Mouse (Mus musculus): ENCODE data around the gene Tbck. TPM values are rescaled to one million over a fixed set of nuclear protein-coding genes. Genes with fewer than 3 reads are reported as not detected.

The Tbck gene
- polyA plus RNA-seq, 1 experiment from 2014 or later = 23.1 TPM

- no peak overlapping the region for H3K9ac ChIP-seq (ENCODE audit: low read length)
- no peaks in the 10 kb centered on the region; the same call in 1 of the 2 replicates for H3K4me1 ChIP-seq (ENCODE audit: control insufficient read depth, insufficient read depth, low read length)
- 88% methylated on average over 2 of the region's 2 CpGs for WGBS
- no peaks in the 10 kb centered on the region for H3K27me3 ChIP-seq (ENCODE audit: control insufficient read depth, insufficient read depth, low read length)
- H3K27ac ChIP-seq (ENCODE audit: low read depth, low read length) = no peak overlapping the region
- H3K4me3 ChIP-seq (ENCODE audit: low read depth, low read length) = no peak overlapping the region
- ATAC-seq (ENCODE audit: low FRiP score) (no peak), DNase-seq (ENCODE audit: low spot score, missing footprints) (no peak)
- H3K36me3 ChIP-seq (ENCODE audit: control insufficient read depth, insufficient read depth, low read length) = peaks cover 4% of the 10 kb centered on the region; the same call in 1 of the 2 replicates
- H3K4me2 ChIP-seq = no peak overlapping the region
- H3K9me3 ChIP-seq (ENCODE audit: control insufficient read depth, low read length) = no peaks in the 10 kb centered on the region
These were observed 6.5 kb upstream of the Tbck start for GRCm38 (mm10) chr3:132677494-132677893.

- Histone ChIP-seq H3K4me2 (peak within 1 kb of the TSS; percentile 71), H3K9me3 (ENCODE audit: control insufficient read depth, low read length) (no peaks in the 10 kb centered on the region), H3K9ac (ENCODE audit: low read length) (peak within 1 kb of the TSS; percentile 83), H3K36me3 (ENCODE audit: control insufficient read depth, insufficient read depth, low read length) (no peaks in the 10 kb centered on the region), H3K27me3 (ENCODE audit: control insufficient read depth, insufficient read depth, low read length) (no peaks in the 10 kb centered on the region), H3K27ac (ENCODE audit: low read depth, low read length) (peak within 1 kb of the TSS; percentile 76), H3K4me1 (ENCODE audit: control insufficient read depth, insufficient read depth, low read length) (peaks cover 8% of the 10 kb centered on the region), H3K4me3 (ENCODE audit: low read depth, low read length) (peak within 1 kb of the TSS; percentile 83)
- WGBS = 2% methylated on average over 27 of the region's 27 CpGs
- ATAC-seq (ENCODE audit: low FRiP score) = no peak
- DNase-seq (ENCODE audit: low spot score, missing footprints) = peak; percentile 84
These were observed 436 bp downstream of the Tbck start, which contains the start of gene Aimp1 for GRCm38 (mm10) chr3:132684231-132684928. TSS of gene Aimp1 (minus strand) at chr3:132684370.

- Histone ChIP-seq H3K4me1 (ENCODE audit: control insufficient read depth, insufficient read depth, low read length) (no peaks in the 10 kb centered on the region; the same call in 1 of the 2 replicates), H3K27ac (ENCODE audit: low read depth, low read length) (no peak overlapping the region), H3K36me3 (ENCODE audit: control insufficient read depth, insufficient read depth, low read length) (no peaks in the 10 kb centered on the region), H3K9ac (ENCODE audit: low read length) (no peak overlapping the region), H3K4me3 (ENCODE audit: low read depth, low read length) (no peak overlapping the region), H3K4me2 (no peak overlapping the region), H3K27me3 (ENCODE audit: control insufficient read depth, insufficient read depth, low read length) (no peaks in the 10 kb centered on the region), H3K9me3 (ENCODE audit: control insufficient read depth, low read length) (no peaks in the 10 kb centered on the region)
- no peak for DNase-seq (ENCODE audit: low spot score, missing footprints)
- WGBS = 72% methylated on average over 3 of the region's 3 CpGs
- no peak; the same call in 1 of the 2 replicates for ATAC-seq (ENCODE audit: low FRiP score)
These were observed 17.4 kb downstream of the Tbck start for GRCm38 (mm10) chr3:132701368-132701767.

GRCm38 (mm10) chr3:132704216-132704615 is 20.3 kb downstream of the Tbck start:
- Histone ChIP-seq H3K4me1 (ENCODE audit: control insufficient read depth, insufficient read depth, low read length) (no peaks in the 10 kb centered on the region; the same call in 1 of the 2 replicates), H3K36me3 (ENCODE audit: control insufficient read depth, insufficient read depth, low read length) (no peaks in the 10 kb centered on the region), H3K4me2 (no peak overlapping the region), H3K9ac (ENCODE audit: low read length) (no peak overlapping the region), H3K27me3 (ENCODE audit: control insufficient read depth, insufficient read depth, low read length) (no peaks in the 10 kb centered on the region), H3K9me3 (ENCODE audit: control insufficient read depth, low read length) (no peaks in the 10 kb centered on the region), H3K4me3 (ENCODE audit: low read depth, low read length) (no peak overlapping the region), H3K27ac (ENCODE audit: low read depth, low read length) (no peak overlapping the region)
- DNase-seq (ENCODE audit: low spot score, missing footprints) = no peak
- WGBS = 80% methylated on average over 3 of the region's 3 CpGs
- no peak for ATAC-seq (ENCODE audit: low FRiP score)

- Histone ChIP-seq H3K4me2 (no peak overlapping the region), H3K9me3 (ENCODE audit: control insufficient read depth, low read length) (no peaks in the 10 kb centered on the region), H3K4me1 (ENCODE audit: control insufficient read depth, insufficient read depth, low read length) (no peaks in the 10 kb centered on the region), H3K27me3 (ENCODE audit: control insufficient read depth, insufficient read depth, low read length) (no peaks in the 10 kb centered on the region), H3K4me3 (ENCODE audit: low read depth, low read length) (no peak overlapping the region), H3K9ac (ENCODE audit: low read length) (no peak overlapping the region), H3K36me3 (ENCODE audit: control insufficient read depth, insufficient read depth, low read length) (no peaks in the 10 kb centered on the region), H3K27ac (ENCODE audit: low read depth, low read length) (no peak overlapping the region)
- ATAC-seq (ENCODE audit: low FRiP score) (no peak), DNase-seq (ENCODE audit: low spot score, missing footprints) (no peak)
- WGBS = 76% methylated on average over 4 of the region's 4 CpGs
These were observed 23.0 kb downstream of the Tbck start for GRCm38 (mm10) chr3:132706977-132707376.

GRCm38 (mm10) chr3:132713913-132714312 is 30.0 kb downstream of the Tbck start:
- no peaks in the 10 kb centered on the region for H3K36me3 ChIP-seq (ENCODE audit: control insufficient read depth, insufficient read depth, low read length)
- DNase-seq (ENCODE audit: low spot score, missing footprints) = no peak
- H3K4me1 ChIP-seq (ENCODE audit: control insufficient read depth, insufficient read depth, low read length) = no peaks in the 10 kb centered on the region

GRCm38 (mm10) chr3:132717316-132717715 is 33.4 kb downstream of the Tbck start:
- DNase-seq (ENCODE audit: low spot score, missing footprints) = no peak

More at GRCm38 (mm10) chr3:132713913-132714312, 30.0 kb downstream of the Tbck start:
- Histone ChIP-seq H3K9ac (ENCODE audit: low read length) (no peak overlapping the region), H3K4me3 (ENCODE audit: low read depth, low read length) (no peak overlapping the region), H3K27ac (ENCODE audit: low read depth, low read length) (no peak overlapping the region), H3K9me3 (ENCODE audit: control insufficient read depth, low read length) (no peaks in the 10 kb centered on the region), H3K4me2 (no peak overlapping the region), H3K27me3 (ENCODE audit: control insufficient read depth, insufficient read depth, low read length) (no peaks in the 10 kb centered on the region)
- no peak for ATAC-seq (ENCODE audit: low FRiP score)
- WGBS = 87% methylated on average over 5 of the region's 5 CpGs

GRCm38 (mm10) chr3:132724326-132724725 is 40.4 kb downstream of the Tbck start:
- Histone ChIP-seq H3K4me1 (ENCODE audit: control insufficient read depth, insufficient read depth, low read length) (no peaks in the 10 kb centered on the region), H3K36me3 (ENCODE audit: control insufficient read depth, insufficient read depth, low read length) (no peaks in the 10 kb centered on the region), H3K9ac (ENCODE audit: low read length) (no peak overlapping the region), H3K4me3 (ENCODE audit: low read depth, low read length) (no peak overlapping the region), H3K27me3 (ENCODE audit: control insufficient read depth, insufficient read depth, low read length) (no peaks in the 10 kb centered on the region), H3K9me3 (ENCODE audit: control insufficient read depth, low read length) (no peaks in the 10 kb centered on the region), H3K4me2 (no peak overlapping the region), H3K27ac (ENCODE audit: low read depth, low read length) (no peak overlapping the region)
- 95% methylated on average over 3 of the region's 3 CpGs for WGBS
- ATAC-seq (ENCODE audit: low FRiP score) (no peak), DNase-seq (ENCODE audit: low spot score, missing footprints) (no peak)

More at GRCm38 (mm10) chr3:132717316-132717715, 33.4 kb downstream of the Tbck start:
- Histone ChIP-seq H3K4me1 (ENCODE audit: control insufficient read depth, insufficient read depth, low read length) (no peaks in the 10 kb centered on the region), H3K4me2 (no peak overlapping the region), H3K4me3 (ENCODE audit: low read depth, low read length) (no peak overlapping the region), H3K9me3 (ENCODE audit: control insufficient read depth, low read length) (no peaks in the 10 kb centered on the region), H3K36me3 (ENCODE audit: control insufficient read depth, insufficient read depth, low read length) (no peaks in the 10 kb centered on the region), H3K9ac (ENCODE audit: low read length) (no peak overlapping the region), H3K27me3 (ENCODE audit: control insufficient read depth, insufficient read depth, low read length) (no peaks in the 10 kb centered on the region), H3K27ac (ENCODE audit: low read depth, low read length) (no peak overlapping the region)
- WGBS = 94% methylated on average over 4 of the region's 4 CpGs
- no peak for ATAC-seq (ENCODE audit: low FRiP score)

- WGBS = 38% methylated on average over 10 of the region's 10 CpGs
- Histone ChIP-seq H3K4me3 (ENCODE audit: low read depth, low read length) (no peak overlapping the region), H3K9me3 (ENCODE audit: control insufficient read depth, low read length) (no peaks in the 10 kb centered on the region)
These were observed 60.6 kb downstream of the Tbck start for GRCm38 (mm10) chr3:132744287-132745146.

More at GRCm38 (mm10) chr3:132744287-132745146, 60.6 kb downstream of the Tbck start:
- Histone ChIP-seq H3K27ac (ENCODE audit: low read depth, low read length) (peak overlapping the region; percentile 65), H3K27me3 (ENCODE audit: control insufficient read depth, insufficient read depth, low read length) (no peaks in the 10 kb centered on the region), H3K4me2 (no peak overlapping the region), H3K4me1 (ENCODE audit: control insufficient read depth, insufficient read depth, low read length) (peaks cover 16% of the 10 kb centered on the region), H3K9ac (ENCODE audit: low read length) (no peak overlapping the region), H3K36me3 (ENCODE audit: control insufficient read depth, insufficient read depth, low read length) (no peaks in the 10 kb centered on the region)
- DNase-seq (ENCODE audit: low spot score, missing footprints) (peak; percentile 91), ATAC-seq (ENCODE audit: low FRiP score) (peak; percentile 89)

All from midbrain, embryonic 11.5 days (tissue).